Mouse (Mus musculus) adrenal gland (tissue): ENCODE measurements at regions not wholly inside any gene's neighbourhood (a gene's known extent, or its start where the extent isn't known, plus 50 kb on each side); places are given as distances from the start of the nearest gene placed in this dataset.

Experiments used
- intact Hi-C: fragments of 180-260 bp; cut with DNase I; formaldehyde crosslinking; loops from one replicate; pipeline ENCODE4 v1.15.1; 2025

DNA sequence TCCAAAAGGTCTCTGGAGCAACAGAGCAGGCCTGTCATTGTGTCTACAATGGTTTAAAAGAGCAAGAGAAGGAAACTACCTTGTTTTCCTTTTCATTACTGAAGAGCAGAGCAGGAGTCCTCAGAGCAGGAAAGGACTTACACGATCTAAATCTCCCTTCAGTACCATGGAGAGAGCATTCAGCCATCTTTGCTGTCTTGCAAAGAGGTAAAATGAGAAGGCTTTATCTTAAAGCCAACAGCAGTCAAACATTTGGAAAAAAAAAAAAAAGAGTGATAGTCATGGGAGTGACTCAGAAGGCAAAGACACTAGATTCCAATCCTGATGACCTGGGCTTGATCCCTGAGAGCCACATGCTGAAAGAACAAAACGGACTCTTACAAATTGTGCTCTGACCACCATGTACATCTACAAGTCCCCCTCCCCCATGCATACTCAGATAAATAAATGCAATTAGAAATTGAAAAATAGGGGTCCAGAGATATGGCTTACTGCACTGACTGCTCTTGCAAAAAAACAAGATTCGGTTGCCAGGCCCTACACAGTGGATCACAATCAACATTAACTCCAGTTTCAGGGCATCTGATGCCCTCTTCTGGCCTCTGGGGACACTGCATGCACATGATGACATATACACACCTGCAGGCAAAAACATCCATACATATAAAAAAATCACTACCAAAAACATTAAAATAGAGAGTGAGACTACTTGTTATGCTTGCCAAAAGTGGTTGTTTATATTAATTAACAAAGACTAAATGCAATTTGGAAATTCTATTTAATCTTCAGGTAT, 397.6 kb upstream of the Kif2a start:
- intact Hi-C loops: no loop called here

GRCm38 (mm10) chr13:107410267-107410666, 388.3 kb upstream of the Kif2a start:
- intact Hi-C loops: no loop called here

- intact Hi-C loops: no loop called here
Observed at GRCm38 (mm10) chr13:107407674-107408026, 385.7 kb upstream of the Kif2a start.

DNA sequence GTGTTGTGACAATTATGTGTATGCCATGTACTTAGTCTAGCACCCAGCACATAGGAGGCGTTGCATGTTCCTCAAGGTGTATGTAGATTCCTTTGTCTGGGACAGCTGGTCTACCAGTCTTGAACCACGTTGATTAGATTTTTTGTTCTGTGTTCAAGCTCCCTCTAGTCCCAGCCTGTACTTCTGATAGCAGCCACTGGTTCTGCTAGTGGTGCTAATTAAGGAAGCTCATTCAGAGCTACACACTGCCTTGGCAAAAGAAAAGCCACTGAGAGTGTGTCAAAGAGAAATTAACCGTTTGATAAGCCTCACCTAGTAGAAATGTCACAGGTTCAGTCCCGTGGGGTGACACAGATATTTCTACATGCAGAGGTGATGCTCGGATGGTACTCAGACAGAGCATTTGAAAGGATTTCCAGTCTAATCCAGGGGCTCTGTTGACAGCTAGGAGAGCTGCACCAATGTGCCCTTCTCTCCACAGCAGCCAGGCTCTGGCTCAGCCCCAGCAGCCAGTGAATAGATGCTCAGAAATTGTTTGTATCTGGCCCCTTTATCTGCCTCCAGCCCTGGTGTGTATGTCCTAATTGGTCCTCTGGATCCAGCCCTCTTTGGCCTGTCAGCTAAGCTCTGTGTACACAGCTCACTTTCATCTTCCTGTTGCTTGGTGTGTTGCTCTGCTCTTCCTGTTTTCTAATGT, 385.2 kb upstream of the Kif2a start:
- intact Hi-C loops: no loop called here

- intact Hi-C loops: no loop called here
Observed at GRCm38 (mm10) chr13:107398621-107399363, 376.9 kb upstream of the Kif2a start.

DNA sequence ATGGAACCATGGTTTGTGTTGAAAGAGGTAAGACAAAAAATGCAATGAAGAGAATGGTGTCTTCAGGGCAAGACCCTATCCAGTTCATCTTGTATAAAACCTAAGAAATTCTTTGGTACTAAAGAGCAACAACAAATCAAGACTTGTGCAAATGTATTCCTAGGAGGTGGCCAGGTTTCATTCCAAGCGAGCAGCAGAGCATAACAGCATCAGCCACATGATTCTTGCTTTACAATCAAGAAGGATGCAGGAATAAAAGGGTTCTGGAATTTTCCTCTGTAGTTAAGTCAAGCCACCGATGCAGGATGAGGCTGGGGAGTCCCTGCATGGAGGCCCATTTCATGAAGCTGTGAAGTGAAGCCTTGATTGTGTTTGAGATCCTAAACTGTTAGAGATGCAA, 374.1 kb upstream of the Kif2a start:
- intact Hi-C loops: no loop called here

DNA sequence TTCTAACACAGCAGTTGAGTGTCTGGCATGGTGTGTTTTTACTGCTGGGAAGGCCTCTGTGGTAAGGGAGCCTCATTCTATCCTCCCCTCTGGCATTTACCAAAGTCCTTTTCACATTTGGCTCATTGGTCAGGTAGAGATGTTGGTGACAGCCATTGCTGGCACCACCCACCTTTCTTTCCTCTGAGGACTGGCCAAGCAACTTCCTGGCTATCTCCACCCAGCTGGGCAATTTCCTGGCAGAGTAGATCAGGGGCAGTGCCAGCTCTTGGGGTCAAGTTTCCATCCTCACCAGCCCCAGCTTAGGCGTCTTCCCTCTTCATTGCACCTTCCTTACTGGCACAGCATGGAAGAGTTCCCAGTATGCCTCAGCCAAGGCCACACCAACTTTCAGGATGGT, 372.5 kb upstream of the Kif2a start:
- intact Hi-C loops: no loop called here

GRCm38 (mm10) chr13:107389535-107390150, 367.7 kb upstream of the Kif2a start:
- intact Hi-C loops: no loop called here

DNA sequence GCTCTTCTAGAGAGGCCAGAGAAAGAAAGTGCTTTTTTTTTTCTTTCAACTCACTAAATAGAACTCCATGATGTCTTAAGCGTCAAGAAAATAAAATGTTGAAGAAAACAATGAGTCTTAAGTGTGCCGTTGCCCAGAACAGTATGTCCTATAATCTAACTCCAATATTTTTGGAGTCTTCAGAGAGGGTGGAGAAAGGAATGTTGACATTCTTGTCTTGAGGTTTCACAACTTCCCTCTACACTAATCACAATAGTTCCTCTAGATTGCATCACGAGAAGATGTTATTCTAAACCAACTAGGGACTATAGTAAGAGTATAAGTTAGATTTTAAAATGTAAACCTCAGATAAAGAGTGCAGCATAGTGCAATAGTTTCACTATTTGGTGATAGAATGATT, 367.1 kb upstream of the Kif2a start:
- intact Hi-C loops: no loop called here

GRCm38 (mm10) chr13:107378076-107378475, 356.1 kb upstream of the Kif2a start:
- intact Hi-C loops: no loop called here

DNA sequence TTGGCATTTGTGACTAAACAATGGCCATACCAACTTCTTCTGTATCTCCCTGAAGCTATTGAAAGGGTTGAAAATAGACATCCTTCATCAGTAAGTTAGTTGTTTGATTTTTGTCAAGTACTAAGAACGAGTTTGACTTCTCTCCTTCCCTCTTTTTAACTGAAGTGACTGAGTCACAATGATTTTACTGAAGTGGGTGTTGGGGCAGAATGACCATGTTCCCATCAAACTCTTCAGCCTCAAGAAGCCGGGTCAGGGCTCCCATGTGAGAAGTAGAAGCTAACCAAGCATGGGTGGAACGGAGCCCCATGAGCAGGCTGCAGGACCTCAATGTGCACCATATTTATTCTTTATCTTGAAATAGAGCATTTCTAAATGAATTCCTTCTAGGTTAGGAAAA, 350.7 kb upstream of the Kif2a start:
- intact Hi-C loops: no loop called here

- intact Hi-C loops: no loop called here
Observed at GRCm38 (mm10) chr13:107371616-107372582, 350.0 kb upstream of the Kif2a start.

GRCm38 (mm10) chr13:107367639-107368038, 345.7 kb upstream of the Kif2a start:
- intact Hi-C loops: no loop called here

DNA sequence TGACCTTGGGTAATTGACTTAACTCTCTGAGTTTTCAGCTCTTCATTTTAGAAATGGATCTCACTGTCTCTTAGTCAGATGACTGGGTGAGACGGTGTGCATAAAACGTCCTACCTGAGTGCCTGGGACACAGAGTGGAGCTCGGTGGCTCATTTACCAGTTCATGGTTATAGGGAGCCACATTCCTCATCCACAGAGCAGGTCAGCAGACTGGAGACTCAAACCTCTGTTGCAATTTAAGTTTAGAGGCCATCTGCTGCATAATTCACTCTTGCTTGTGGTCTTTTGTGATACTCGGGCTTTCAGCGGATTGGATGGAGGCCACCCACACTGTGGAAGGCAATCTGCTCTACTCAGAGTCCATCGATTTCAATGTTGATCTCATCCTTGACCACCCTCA, 343.8 kb upstream of the Kif2a start:
- intact Hi-C loops: no loop called here

DNA sequence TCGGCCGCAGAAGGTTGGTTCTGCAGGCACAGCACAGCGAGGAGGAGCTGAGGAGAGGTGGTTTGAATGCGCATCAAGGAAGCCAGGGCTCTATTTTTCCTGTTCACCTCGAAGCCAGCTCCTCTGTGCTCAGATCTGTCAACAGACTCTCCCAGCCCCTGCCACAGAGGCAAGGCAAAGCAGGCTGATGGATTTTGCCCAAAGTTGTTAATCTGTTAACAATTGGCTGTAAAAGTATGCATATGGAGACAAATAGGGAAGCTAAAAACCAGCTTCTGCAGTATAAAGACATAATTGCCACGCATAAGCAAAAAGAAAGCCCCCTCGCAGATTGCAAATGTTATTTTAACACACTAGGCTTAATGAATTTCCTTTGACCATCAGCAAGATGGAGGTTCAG, 343.3 kb upstream of the Kif2a start:
- intact Hi-C loops: no loop called here

- intact Hi-C loops: no loop called here
Observed at GRCm38 (mm10) chr13:107362806-107363687, 341.1 kb upstream of the Kif2a start.

DNA sequence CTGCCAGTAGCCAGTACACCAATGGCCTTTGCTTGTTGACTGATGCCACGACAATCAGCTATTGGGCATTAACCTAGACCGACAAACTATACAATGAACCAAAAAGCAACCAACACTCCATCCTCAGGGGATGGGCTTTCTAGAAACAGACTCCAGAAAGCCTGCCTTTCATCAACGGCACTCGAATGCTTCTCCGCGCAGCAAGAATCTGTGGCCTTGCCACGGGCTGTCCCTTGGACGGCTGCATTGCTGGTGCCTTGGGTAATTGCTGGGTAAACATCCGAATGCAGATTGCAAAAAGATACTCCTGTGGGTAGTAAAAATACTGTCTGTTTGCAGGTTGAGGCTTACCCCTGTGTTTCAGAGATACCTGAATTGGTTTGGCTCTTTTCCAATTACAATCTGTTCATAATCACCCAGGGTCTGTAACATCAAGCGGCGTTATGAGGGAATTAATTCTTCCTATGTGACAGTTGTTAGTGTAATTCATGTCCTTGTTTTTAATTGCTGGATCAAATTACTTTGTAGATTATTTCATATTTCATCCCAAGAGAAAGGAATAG, 319.0 kb upstream of the Kif2a start:
- intact Hi-C loops: no loop called here

- intact Hi-C loops: loop anchor here (10.0 kb wide), 1 partner anchor 117 kb away; no protein-coding TSS in a partner anchor
Observed at GRCm38 (mm10) chr13:107338111-107338510, 316.2 kb upstream of the Kif2a start.

GRCm38 (mm10) chr13:107337111-107337510, 315.2 kb upstream of the Kif2a start:
- intact Hi-C loops: loop anchor here (10.0 kb wide), 1 partner anchor 118 kb away; no protein-coding TSS in a partner anchor
